Mouse (Mus musculus): ENCODE results near the gene Epm2a.

Epm2a gene

DNA sequence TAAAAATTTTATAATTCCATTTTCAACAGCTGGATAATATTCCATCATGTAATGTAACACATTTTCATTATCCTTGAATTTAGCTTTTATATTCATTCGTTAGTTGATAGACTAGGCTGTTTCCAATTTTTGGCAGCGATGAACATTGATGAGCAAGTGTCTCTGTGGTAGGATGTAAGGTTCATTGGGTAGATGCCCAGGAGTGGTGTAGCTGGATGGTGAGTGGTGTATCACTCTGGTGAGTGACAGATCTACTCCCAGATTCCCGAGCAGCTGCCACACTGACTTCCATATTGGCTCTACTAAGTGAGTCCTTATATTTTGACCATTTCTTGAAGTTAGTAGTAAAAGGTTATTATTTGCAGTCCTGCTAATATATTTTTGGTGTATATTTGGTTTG lies 76.9 kb downstream of the Epm2a start:
- in situ Hi-C loops (cut with MboI, MseI), result no loop called here

DNA sequence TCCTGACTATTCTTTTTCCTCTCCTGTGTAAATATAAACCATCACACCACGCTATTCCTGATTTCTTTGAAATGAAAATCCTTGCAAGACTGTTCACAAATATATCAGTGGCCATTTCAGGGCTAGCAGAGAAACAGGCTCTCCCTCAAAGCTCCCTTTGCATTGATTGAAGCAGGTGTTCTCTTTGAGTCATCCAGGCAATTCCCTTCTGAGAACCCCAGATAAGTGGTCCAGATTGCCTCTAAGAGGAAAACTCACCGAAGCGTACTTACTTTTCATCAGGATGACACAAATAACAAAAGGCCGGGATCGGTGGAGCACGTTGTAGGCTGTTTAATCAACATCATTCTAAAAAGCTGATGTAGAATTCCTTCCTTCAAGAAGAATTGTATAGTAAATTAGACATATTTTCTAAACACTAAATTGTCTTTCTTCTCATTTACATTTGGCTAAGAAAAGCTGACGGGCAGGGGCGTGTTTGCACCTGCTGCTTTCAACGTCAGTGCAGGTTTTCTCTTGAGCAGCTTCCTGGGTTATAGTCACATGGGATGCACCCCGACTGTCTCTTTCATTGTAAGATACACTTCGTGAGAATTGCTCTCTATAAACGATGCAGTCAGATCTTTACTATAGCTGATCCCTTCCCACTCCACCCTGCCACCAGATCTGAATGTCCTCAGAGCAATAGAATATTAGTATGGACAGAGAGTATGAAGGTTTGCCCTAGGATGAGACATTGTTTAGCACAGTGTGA lies 86.0 kb downstream of the Epm2a start:
- in situ Hi-C loops (cut with MboI, MseI), result no loop called here

DNA sequence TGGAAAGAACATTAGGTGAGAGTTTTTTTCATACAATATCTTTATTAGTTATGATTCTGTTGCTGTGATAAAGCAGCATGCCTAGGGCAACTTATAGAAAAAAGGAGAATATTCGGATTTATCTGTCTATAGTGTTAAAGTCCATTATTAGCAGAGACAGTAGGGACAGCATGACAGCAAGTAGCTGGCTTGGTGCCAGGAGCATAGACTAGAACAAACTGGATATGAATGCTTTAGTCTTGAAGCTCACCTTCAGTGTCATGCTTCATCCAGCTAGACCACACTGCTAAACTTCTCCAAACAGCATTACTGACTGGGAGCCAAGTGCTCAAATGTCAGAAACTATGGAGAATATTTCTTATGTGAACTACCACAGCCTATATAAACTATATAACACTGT lies 93.8 kb downstream of the Epm2a start:
- in situ Hi-C loops (cut with MboI, MseI), result loop anchor here in 1 of 2 experiments (10.0 kb wide), 1 partner anchor 1168 kb away; no protein-coding TSS in a partner anchor

DNA sequence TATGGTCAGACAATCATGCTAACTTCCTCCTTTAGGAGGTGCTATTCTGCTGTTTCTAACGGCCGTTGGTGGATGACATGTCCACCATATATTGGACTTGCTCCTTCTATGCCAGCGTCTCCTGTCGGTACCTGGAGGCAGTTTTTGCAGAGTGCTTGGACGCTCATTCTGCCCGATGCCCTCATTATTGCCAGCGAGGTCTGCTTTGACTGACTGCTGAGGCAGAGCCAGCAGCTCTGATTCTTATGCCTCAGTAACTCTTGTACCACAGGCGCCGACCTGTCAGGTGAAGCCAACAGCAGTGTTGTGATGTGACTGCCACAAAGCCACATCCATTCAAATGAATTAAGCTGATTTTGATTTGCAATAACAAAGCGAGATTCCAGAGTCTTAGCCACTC lies 95.3 kb downstream of the Epm2a start:
- in situ Hi-C loops (cut with MboI, MseI), result loop anchor here in 1 of 2 experiments (10.0 kb wide), 1 partner anchor 1166 kb away; no protein-coding TSS in a partner anchor

DNA sequence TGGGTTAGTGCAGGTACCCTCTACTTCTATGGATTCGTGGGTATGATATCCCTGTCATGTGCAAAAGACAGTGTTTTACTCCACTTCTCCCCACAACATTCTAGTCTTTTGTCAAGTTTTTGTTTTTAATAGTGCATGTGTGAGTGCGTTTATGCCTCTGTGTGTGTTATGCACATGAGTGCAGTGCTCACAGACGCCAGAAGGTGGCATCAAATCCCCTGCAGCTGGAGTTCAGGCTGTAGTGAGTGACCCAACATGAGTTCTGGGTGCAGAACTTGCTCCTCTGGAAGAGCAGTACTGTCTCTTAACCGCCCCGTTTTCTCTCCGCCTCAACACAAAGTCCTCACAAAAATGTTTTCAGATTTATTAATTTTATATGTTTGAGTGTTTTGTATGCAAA lies 96.1 kb downstream of the Epm2a start:
- in situ Hi-C loops (cut with MboI, MseI), result loop anchor here in 1 of 2 experiments (10.0 kb wide), 1 partner anchor 1165 kb away; no protein-coding TSS in a partner anchor

DNA sequence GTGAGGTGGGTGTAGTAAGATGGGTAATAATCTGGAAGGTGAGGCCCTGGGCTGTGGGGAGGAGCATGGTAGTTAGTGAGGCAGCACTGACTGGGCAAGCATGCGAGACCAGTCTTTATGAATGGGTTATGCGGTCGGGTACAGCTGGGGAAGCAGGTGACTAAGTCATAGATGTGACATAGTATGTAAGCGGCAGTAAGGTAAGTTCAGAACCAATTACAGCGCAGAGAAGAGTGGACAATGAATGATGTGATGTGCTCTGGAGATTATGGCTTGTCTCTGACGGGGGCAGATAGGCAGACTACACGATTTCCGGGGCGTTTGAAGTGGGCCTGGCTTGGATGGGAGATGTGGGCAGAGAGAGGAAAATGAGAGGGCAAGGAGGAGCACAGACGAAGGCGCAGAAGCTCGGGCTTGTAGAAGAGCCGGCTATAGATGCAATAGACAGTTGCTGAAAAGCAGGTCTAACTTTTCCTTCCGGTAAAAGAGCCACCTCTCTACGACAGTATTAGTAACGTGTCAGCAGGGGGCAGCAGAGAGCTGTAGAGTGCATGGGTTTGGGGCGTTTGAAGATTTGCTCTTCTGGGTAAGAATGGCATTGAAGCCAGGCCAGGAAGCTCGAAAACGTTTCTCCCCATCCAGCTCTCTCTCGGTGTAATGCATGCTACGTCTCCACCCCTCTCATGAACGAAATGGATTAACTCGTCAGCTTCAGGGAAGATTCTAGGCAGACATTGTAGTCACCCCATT lies 106.5 kb downstream of the Epm2a start:
- in situ Hi-C loops (cut with MboI, MseI), result loop anchor here (5.0 to 10.0 kb wide), 2 partner anchors 1163 to 1445 kb away; no protein-coding TSS in a partner anchor

DNA sequence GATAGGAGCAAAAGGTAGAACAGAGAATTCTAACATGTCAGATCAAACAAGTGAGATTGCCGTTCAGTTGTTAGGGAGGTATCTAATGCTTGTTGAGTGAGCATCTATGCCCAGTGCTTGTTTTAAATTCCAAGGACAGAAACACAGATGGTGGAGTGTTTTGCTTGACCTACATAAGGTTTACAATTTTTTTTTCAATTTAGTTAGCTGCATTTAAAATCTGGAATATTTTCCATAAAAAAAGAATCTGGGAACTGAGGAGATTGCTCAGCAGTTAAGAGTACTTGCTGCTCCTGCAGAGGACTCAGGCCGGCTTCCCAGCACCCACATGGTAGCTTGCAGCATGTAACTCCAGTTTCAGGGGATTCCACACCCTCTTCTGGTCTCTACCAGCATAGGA lies 109.3 kb downstream of the Epm2a start:
- in situ Hi-C loops (cut with MboI, MseI), result loop anchor here in 1 of 2 experiments (5.0 kb wide), 1 partner anchor 1160 kb away; no protein-coding TSS in a partner anchor

DNA sequence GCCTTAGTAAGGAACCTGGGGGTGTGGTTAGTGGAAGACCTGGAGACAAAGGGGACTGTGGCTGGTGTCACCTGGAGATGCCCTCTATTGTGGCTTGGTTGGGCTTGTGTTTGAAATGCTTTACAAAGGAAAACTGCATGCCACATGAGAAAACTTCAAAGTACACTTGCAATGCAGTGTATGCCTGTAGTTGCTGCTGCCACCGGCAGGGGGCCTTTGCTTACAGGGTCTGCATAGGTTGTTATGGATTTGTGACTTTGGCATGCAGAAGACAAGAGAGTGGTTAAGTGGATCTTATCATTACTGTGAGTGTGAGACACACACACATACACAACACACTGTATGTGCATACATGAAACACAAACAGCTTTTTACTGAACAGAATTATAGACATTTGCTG lies 114.2 kb downstream of the Epm2a start:
- in situ Hi-C loops (cut with MboI, MseI), result no loop called here

DNA sequence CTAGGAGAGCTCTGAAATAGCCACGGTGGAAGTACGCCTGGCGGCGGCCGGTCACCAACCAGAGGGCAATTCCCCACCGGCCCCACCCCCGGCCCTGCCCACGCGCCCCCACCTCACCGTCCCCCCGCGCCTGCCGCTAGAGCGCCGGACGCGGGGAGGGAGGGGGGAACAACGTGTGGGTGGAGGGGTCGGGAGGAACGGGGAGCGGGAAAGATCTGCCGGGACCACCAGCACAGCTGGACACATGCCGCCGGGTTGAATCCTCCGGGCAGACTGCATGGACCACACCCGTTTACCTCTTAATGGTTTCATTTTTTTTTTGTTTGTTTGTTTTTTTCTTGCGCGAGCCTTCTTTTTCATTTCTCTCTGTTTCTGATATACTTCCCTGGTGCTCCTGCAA lies 148.8 kb downstream of the Epm2a start:
- in situ Hi-C loops (cut with MboI, MseI), result no loop called here
